Mouse (Mus musculus): ENCODE results near the gene C030005K15Rik. TPM values are rescaled to one million over a fixed set of nuclear protein-coding genes. Genes with fewer than 3 reads are reported as not detected.
A peak's percentile ranks its signal among the peaks of the same experiment; 100 is the strongest.
"Not testable (repeated sequence)": the region's sequence is repeated elsewhere in the genome, so short reads cannot be mapped to it uniquely, and the experiment has no call there.

Gene C030005K15Rik
- total RNA-seq (2021): under 1 TPM; 0.51 to 0.61 TPM
- long read RNA-seq, experiment 1: 0 reads
- long read RNA-seq, experiment 2: 0 reads

DNA sequence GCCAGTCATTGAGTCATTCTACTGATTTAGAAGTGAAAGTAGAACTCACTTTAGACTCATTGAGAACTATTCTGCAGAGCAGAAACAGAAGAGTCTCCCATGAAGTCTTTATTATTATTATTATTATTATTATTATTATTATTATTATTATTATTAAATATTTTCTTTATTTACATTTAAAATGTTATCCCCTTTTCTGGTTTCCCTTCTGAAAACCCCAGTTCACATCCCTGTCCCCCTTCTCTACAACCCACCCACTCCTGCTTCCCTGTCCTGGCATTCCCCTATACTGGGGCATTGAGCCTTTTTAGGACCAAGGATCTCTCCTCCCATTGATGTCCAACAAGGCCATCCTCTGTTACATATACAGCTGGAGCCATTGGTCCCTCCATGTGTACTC, at the start of gene C030005K15Rik:
Gene C030005K15Rik, minus strand, starts transcription at position 101 of the 400 bp plus-strand sequence.
- not testable (repeated sequence) for H3K4me3 ChIP-seq

DNA sequence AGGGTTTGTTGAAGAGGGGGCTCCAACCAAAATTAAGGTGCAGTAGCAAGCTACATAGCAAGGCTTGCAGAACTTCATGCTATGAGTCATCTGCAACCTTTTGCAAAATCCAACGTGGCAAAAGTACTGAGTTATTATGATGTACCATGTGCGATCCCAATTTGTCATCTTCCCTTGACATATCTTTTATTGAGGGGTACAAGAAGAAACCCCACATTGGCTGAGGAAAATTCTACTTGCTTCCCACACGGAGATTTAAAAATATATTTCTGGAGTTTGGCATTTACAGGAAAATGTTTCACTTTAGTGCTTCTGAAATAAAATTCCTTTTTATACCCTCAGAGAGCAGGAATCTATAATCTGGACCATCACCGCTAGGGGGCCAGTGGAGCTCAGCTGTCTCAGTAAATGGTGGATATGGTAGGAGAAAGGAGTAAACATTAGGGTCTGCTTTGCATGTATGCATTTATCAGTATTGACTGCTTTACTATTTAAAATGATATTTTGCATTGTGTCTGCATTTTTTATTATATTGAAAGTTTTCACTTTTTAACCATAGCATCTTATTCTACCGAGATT, 41.7 kb upstream of the C030005K15Rik start:
- Histone ChIP-seq H3K4me3 (no peak overlapping the region), H3K27ac (0 out of 2 replicates have a peak overlapping the region, but pooled peaks have one; percentile 1)
- DNase-seq (ENCODE audit: low spot score in 2 of 2): peak in 1 of 2 experiments; percentile 19
- TF ChIP-seq CTCF (conservative IDR thresholded peaks at IDR 0.05): peak; percentile 66

More for the DNA sequence above, at the start of gene C030005K15Rik:
- not testable (repeated sequence) for DNase-seq (ENCODE audit: low spot score in 2 of 2); H3K27ac ChIP-seq

DNA sequence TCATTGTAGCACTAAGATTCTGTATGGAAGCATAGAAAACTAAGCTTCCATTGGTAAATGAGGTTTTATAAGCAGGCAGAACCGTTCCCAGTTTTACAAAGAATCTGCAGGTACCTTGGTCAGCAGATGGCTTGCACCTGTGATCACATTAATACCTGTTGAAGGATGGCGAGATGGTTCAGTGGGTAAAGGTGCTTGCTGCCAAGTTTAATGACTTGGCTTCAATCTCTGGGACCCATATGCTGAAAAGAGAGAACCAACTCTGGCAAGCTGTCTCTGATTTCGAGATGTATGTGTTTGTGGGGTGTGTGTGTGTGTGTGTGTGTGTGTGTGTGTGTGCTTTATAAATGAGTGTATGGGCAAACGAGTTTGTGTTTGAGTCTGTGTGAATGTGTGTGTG, 27.3 kb upstream of the C030005K15Rik start:
- no peak for DNase-seq (ENCODE audit: low spot score in 2 of 2)
- H3K27ac ChIP-seq: no peak overlapping the region
- no peak for TF ChIP-seq CTCF (conservative IDR thresholded peaks at IDR 0.05)
- H3K4me3 ChIP-seq: no peak overlapping the region

- no peak for TF ChIP-seq CTCF (conservative IDR thresholded peaks at IDR 0.05)
- H3K27ac ChIP-seq: no peak overlapping the region
- no peak for DNase-seq (ENCODE audit: low spot score in 2 of 2)
- H3K4me3 ChIP-seq: no peak overlapping the region
Measured at GRCm38 (mm10) chr10:97747231-97747630, 20.7 kb upstream of the C030005K15Rik start.

GRCm38 (mm10) chr10:97725929-97726328, 626 bp downstream of the C030005K15Rik start:
- DNase-seq (ENCODE audit: low spot score in 2 of 2): no peak
- no peak for TF ChIP-seq CTCF (conservative IDR thresholded peaks at IDR 0.05)
- Histone ChIP-seq H3K4me3 (no peak overlapping the region), H3K27ac (no peak overlapping the region)

GRCm38 (mm10) chr10:97722709-97723108, 3.8 kb downstream of the C030005K15Rik start:
- no peak overlapping the region for H3K4me3 ChIP-seq
- no peak for DNase-seq (ENCODE audit: low spot score in 2 of 2)
- no peak for TF ChIP-seq CTCF (conservative IDR thresholded peaks at IDR 0.05)
- H3K27ac ChIP-seq: no peak overlapping the region

DNA sequence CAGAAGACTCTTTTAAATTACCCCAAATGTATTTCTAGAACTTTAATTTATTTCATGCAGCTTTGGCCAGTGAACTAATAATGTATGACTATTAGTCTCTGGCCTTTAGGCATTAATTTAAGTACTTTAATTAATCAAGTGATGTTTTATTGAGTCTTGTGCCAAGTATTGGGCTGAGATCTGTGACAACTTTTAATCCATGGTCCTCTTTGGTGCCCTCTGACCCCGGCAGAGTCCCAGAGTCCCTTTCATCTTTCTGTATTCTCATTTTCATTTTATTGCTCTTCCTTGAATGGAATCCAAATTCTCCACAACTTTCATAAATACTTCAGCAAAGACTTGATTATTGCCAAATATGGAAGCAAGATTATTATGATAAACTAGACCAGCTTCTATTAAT, 5.9 kb downstream of the C030005K15Rik start:
- no peak for TF ChIP-seq CTCF (conservative IDR thresholded peaks at IDR 0.05)
- DNase-seq (ENCODE audit: low spot score in 2 of 2): no peak
- peak overlapping the region; percentile 73 for H3K27ac ChIP-seq
- H3K4me3 ChIP-seq: no peak overlapping the region

- H3K27ac ChIP-seq: peak overlapping the region; percentile 73
- no peak overlapping the region for H3K4me3 ChIP-seq
- DNase-seq (ENCODE audit: low spot score in 2 of 2): peak in 1 of 2 experiments; percentile 57
- TF ChIP-seq CTCF (conservative IDR thresholded peaks at IDR 0.05): no peak
Measured at GRCm38 (mm10) chr10:97718021-97718420, 8.5 kb downstream of the C030005K15Rik start.

DNA sequence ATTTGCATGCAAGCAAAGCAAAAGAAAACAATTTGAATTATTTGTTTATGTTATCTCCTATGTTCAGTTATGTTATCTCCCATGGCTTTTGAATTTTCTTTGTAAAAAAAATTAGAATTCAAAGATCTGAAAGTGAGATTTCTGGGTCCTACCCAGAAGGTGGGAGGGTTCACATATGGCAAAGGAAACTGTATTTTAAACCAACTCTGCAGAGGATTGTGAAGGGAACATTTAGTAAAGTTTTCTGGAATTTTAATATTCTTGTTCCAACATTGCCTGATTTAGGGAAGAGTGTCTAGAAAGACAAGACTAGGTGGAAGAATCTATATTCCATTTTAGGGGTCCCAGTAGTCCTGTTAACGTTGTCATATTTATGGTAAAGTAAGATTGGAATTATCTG, 9.3 kb downstream of the C030005K15Rik start:
- Histone ChIP-seq H3K4me3 (no peak overlapping the region), H3K27ac (peak overlapping the region; percentile 69; the same call in 1 of the 2 replicates)
- DNase-seq (ENCODE audit: low spot score in 2 of 2): peak in 1 of 2 experiments; percentile 32
- TF ChIP-seq CTCF (conservative IDR thresholded peaks at IDR 0.05): no peak

- peak in 1 of 2 experiments; percentile 50 for DNase-seq (ENCODE audit: low spot score in 2 of 2)
- peak overlapping the region; percentile 71 for H3K27ac ChIP-seq
- H3K4me3 ChIP-seq: no peak overlapping the region
- TF ChIP-seq CTCF (conservative IDR thresholded peaks at IDR 0.05): no peak
Measured at GRCm38 (mm10) chr10:97715289-97715906, 11.2 kb downstream of the C030005K15Rik start.

DNA sequence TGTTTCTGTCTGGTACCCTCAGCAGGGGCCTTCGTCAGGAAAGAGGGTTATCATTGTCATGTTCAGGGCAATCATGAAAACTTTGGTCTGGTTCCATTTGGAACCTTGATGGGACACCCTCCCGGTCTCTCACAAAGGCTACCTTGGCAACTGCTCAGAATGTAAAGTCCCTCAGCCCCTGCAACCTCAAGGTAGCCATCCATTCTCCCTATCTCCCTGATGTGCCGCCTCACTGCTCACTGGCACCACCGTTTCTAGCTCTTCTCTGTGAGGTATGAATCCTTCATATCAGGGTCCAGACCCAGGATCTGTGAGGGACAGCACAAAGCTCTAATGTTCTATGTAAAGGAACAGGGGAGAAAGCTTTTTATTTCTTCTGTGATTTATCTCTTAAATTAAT, 12.0 kb downstream of the C030005K15Rik start:
- no peak overlapping the region for H3K4me3 ChIP-seq
- no peak for DNase-seq (ENCODE audit: low spot score in 2 of 2)
- no peak for TF ChIP-seq CTCF (conservative IDR thresholded peaks at IDR 0.05)
- peak overlapping the region; percentile 1; the same call in 1 of the 2 replicates for H3K27ac ChIP-seq

- TF ChIP-seq CTCF (conservative IDR thresholded peaks at IDR 0.05): peak; percentile 96
- H3K27ac ChIP-seq: peak overlapping the region; percentile 48
- H3K4me3 ChIP-seq: no peak overlapping the region
- DNase-seq (ENCODE audit: low spot score in 2 of 2): peak; percentile 38 to 48
Measured at GRCm38 (mm10) chr10:97712687-97713086, 13.9 kb downstream of the C030005K15Rik start.

DNA sequence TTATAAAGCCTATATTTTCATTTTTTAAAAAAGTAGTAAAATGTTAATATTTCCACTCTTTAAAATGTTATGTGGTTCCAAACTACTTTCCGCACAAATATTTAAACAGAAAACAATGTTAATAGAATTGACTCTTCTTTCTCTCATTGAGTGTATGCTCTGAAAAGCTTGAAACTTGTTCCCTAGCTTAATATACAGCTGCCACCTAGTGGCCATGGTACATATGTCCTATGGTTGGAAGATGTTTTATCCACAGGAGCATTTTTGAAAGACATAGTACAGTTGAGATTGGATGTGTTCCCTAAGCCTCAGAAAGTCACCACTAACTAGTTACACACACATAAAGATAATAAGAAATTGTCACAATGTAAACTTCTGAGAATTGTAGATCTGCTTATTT, 22.0 kb downstream of the C030005K15Rik start:
- no peak overlapping the region for H3K4me3 ChIP-seq
- TF ChIP-seq CTCF (conservative IDR thresholded peaks at IDR 0.05): peak; percentile 84
- no peak for DNase-seq (ENCODE audit: low spot score in 2 of 2)
- H3K27ac ChIP-seq: no peak overlapping the region

GRCm38 (mm10) chr10:97702321-97702720, 24.2 kb downstream of the C030005K15Rik start:
- TF ChIP-seq CTCF (conservative IDR thresholded peaks at IDR 0.05): no peak
- no peak for DNase-seq (ENCODE audit: low spot score in 2 of 2)
- no peak overlapping the region for H3K4me3 ChIP-seq
- H3K27ac ChIP-seq: no peak overlapping the region
